Mouse (Mus musculus) hindbrain, embryonic 15.5 days (tissue): Measurements from ENCODE around the gene Ttc28. TPM values are rescaled to one million over a fixed set of nuclear protein-coding genes. Genes with fewer than 3 reads are reported as not detected.
A peak's percentile ranks its signal among the peaks of the same experiment; 100 is the strongest.

Experiments used
- ATAC-seq: fragments of 200-750 bp; cut with Nextera tagmentation; 2 replicates; pipeline ENCODE4 v1.8.0; 2017; ENCODE audit warnings: low read depth, moderate number of reproducible peaks, moderate TSS enrichment; ENCODE audit not compliant: low FRiP score
- H3K27ac ChIP-seq: fragments of 300-500 bp; sonication (generic); replicated peaks from 2 replicates; pipeline ENCODE4 v1.5.1; 2015; ENCODE audit warnings: mild to moderate bottlenecking, inconsistent platforms
- H3K27me3 ChIP-seq: fragments of 300-500 bp; sonication (generic); 2 replicates; pipeline ENCODE4 v1.6.1; 2015; ENCODE audit warnings: control low read depth, inconsistent platforms
- H3K36me3 ChIP-seq: fragments of 300-500 bp; sonication (generic); 2 replicates; pipeline ENCODE4 v1.6.1; 2015; ENCODE audit warnings: control low read depth, inconsistent platforms
- H3K4me1 ChIP-seq: fragments of 300-500 bp; sonication (generic); replicated peaks from 2 replicates; pipeline ENCODE4 v1.6.1; 2015; ENCODE audit warnings: control low read depth, inconsistent platforms
- H3K4me2 ChIP-seq: fragments of 300-500 bp; sonication (generic); 2 replicates; pipeline ENCODE4 v1.6.1; 2015; ENCODE audit warnings: moderate library complexity, mild to moderate bottlenecking, inconsistent platforms
- H3K4me3 ChIP-seq: fragments of 300-500 bp; sonication (generic); 2 replicates; pipeline ENCODE4 v1.5.1; 2015; ENCODE audit warnings: mild to moderate bottlenecking, inconsistent platforms
- H3K9ac ChIP-seq: fragments of 300-500 bp; sonication (generic); 2 replicates; pipeline ENCODE4 v1.6.1; 2015; ENCODE audit warnings: inconsistent platforms
- H3K9me3 ChIP-seq: fragments of 300-500 bp; sonication (generic); 2 replicates; pipeline ENCODE4 v1.6.1; 2016; ENCODE audit warnings: control low read depth, inconsistent platforms
- WGBS: fragments of 180-500 bp; shearing (Covaris S2); methylation state at CpG from one replicate; pipeline ENCODE4 v1.1.7; 2015; 5-methylcytosine and 5-hydroxymethylcytosine counted together
- polyA plus RNA-seq: library from polyadenylated mRNA; unstranded; fragments of >200 nt; fragmentation: Nextera tagmentation; extraction: Ambion mirVana; gene quantifications from 2 replicates; pipeline ENCODE4 v1.2.1, GENCODE M21; 2015

Ttc28 gene
- polyA plus RNA-seq, 1 experiment from 2014 or later: 20.5 TPM

DNA sequence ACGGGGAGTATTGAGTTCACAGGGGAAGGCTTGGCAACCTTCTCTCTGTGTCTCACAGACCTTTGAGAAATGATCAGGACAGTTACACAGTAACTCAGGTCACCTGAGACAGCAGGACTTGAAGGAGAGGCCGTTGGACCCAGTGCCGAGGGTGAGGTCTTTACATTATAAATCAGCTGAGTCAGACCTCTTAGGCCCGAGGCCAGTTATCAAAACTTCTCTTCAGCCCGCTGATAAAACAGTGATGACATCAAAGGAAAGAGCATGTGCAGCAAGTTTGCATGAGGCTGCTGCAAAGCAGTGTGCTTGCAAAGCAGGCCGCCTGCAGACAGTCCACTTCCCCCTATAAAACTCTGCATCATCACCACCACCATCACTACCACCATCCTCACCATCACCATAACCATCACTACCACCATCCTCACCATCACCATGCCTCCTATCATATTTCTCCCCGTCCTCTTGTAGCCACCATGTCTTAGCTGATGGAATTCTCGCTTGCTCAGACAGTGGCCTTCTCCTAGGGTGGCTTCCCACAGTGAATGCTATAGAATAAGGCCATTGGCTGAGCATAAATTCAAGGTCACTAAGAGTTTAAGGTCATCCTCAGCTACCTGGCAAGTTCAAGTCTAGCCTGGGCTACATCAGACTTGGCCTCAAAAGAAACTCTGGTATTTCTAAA is 234.2 kb downstream of the Ttc28 start:
- no peak overlapping the region for H3K4me2 ChIP-seq
- H3K4me1 ChIP-seq: peaks cover 24% of the 10 kb centered on the region
- no peaks in the 10 kb centered on the region for H3K9me3 ChIP-seq
- H3K36me3 ChIP-seq: no peaks in the 10 kb centered on the region
- H3K27ac ChIP-seq: no peak overlapping the region
- no peaks in the 10 kb centered on the region for H3K27me3 ChIP-seq
- no peak for ATAC-seq
- no peak overlapping the region for H3K9ac ChIP-seq
- 84% methylated on average over 8 of the region's 8 CpGs for WGBS
- no peak overlapping the region for H3K4me3 ChIP-seq

DNA sequence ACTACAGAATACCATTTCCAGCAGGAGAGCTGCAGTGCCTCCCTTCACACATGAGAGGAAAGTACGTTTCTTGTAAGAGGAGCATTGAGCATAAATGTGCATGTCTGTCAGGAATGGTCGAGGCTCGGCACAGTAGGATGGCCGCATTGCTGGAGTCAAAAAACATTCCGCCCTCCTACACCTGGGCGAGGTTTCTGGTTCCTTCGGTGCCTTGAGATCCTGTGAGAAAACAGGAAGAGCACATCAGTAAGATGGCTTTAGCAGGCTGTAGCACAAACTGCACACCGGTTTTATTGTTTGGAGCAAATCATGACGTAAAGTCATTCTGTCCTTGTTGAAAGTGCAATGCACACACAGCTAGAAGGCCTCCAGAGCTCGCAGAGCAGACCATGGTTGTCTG is 235.0 kb downstream of the Ttc28 start:
- WGBS: 82% methylated on average over 10 of the region's 10 CpGs
- Histone ChIP-seq H3K4me2 (no peak overlapping the region), H3K4me1 (peaks cover 24% of the 10 kb centered on the region), H3K9me3 (no peaks in the 10 kb centered on the region), H3K4me3 (no peak overlapping the region), H3K36me3 (no peaks in the 10 kb centered on the region), H3K9ac (no peak overlapping the region), H3K27ac (no peak overlapping the region), H3K27me3 (no peaks in the 10 kb centered on the region)
- no peak for ATAC-seq

DNA sequence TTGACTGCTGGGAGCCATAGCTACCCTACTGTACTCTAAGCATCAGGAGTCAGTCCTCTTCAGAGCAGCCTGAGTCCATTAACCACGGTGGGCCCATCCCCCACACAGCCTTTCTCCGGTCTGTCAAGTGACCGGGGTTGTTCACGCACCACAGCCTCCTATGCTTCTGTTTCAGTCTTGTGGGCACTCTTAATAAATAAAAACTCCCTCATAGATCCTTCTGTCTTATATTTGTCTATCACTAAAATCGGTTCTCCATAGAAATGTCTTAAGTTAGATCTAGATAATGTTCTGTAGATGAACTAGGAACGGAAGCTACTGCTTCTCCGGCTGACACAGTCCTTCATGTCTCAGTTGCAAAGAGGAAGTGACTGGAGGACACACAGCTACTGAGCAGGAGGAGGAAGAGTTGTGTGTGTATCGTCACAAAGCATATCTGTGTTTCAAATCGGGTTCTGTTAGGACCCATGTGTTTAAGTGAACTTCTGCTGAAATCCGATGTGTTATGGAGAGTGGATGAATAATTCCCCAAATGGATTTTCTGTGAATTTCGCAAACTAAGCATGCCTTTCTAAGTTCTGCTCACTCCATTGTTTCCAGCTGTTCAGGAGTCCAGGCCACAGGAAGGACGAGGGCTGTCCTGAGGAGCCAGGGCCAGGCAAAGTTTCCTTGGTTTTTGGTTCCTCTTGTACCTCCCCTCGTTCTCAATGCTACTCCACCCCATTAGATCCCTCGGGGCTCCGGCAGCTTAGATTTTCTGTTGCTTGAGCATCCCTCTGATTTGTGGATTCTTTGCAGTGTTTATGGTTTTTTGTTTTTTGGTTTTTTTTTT is 236.1 kb downstream of the Ttc28 start:
- Histone ChIP-seq H3K9me3 (no peaks in the 10 kb centered on the region), H3K27me3 (no peaks in the 10 kb centered on the region), H3K4me3 (no peak overlapping the region), H3K9ac (no peak overlapping the region), H3K36me3 (no peaks in the 10 kb centered on the region), H3K27ac (no peak overlapping the region; the same call in 1 of the 2 replicates), H3K4me1 (peaks cover 35% of the 10 kb centered on the region), H3K4me2 (no peak overlapping the region)
- ATAC-seq: no peak
- 58% methylated on average over 15 of the region's 15 CpGs for WGBS

DNA sequence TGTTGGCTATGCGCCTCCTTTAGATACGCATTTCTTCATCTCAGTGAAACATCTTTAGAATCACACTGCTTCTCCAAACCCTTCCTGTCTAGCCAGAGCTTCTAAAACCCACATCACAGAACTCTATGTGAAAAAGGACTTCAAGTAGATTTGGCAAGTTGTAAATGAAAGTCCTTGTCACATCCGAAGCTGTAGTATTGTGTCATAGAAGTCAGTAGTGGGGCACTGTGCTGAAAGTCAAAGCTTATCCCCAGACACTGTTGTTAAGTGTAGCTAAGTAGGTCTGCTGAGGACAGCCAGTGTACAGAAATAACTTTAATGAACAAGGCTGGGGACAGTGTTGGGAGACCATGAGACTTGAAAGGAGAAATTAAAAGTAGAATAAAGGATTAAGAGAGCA is 240.2 kb downstream of the Ttc28 start:
- no peaks in the 10 kb centered on the region for H3K9me3 ChIP-seq
- no peak for ATAC-seq
- H3K27me3 ChIP-seq: no peaks in the 10 kb centered on the region
- no peak overlapping the region for H3K4me2 ChIP-seq
- peak overlapping the region; percentile 12; the same call in 1 of the 2 replicates for H3K27ac ChIP-seq
- no peak overlapping the region for H3K9ac ChIP-seq
- WGBS: 70% methylated on average over 3 of the region's 3 CpGs
- no peak overlapping the region for H3K4me3 ChIP-seq
- no peaks in the 10 kb centered on the region for H3K36me3 ChIP-seq
- H3K4me1 ChIP-seq: peaks cover 57% of the 10 kb centered on the region

DNA sequence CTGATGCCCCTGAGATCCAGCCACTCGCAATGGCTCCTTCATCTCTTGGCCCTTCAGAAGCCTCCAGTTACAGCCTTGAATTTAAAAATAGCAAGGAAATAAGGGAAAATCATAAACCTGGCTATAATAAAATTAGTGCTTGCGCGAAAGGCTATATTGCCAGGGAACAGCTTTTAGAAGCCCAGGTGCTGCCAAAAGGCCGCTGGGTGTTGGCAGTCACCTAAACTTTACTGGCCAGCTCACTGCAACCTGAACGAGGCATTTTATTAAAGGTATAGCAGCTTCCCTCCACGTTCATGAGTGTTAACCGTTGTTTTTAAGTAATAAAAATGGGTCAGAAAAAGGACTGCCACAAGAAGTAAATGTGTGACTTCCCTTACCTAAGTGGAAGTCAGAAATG is 240.7 kb downstream of the Ttc28 start:
- 65% methylated on average over 7 of the region's 7 CpGs for WGBS
- H3K4me1 ChIP-seq: peaks cover 54% of the 10 kb centered on the region
- no peak overlapping the region for H3K4me3 ChIP-seq
- H3K27ac ChIP-seq: peak overlapping the region; percentile 12; the same call in 1 of the 2 replicates
- H3K9ac ChIP-seq: no peak overlapping the region
- no peaks in the 10 kb centered on the region for H3K9me3 ChIP-seq
- no peak overlapping the region for H3K4me2 ChIP-seq
- ATAC-seq: no peak
- no peaks in the 10 kb centered on the region for H3K36me3 ChIP-seq
- no peaks in the 10 kb centered on the region for H3K27me3 ChIP-seq

DNA sequence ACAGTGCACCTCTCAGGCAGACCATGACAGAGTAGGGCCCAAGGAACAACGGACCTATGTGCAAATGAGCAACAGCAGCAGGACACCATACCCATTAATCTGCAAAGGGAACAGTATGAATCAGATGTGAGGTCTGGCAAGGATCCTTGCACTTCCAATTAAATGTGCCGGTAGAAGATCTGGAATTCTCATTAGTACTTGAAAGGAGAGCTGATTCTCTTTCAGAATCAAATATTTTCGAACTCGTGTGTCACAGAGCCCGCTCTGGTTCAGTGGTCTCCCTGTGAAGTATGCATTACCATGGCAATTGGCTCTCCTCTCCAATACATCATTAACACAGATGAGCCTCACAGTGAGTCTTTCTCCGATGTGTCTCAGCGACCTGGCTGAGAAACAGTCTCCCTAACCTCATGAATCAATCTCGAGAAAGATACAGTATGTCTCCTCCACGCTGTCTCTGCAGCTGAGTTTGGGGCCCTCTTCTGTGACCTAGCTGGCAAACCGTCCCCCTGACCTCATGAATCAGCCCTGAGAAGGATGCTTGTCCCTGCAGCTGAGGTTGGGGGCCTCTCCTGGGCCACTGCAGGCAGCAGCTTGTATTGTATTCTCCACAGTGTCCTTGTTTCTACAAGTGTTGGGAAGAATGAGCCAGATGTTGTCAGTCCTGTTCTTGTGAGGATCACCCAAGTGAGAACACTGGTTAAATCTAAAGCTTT is 241.3 kb downstream of the Ttc28 start:
- Histone ChIP-seq H3K27me3 (no peaks in the 10 kb centered on the region), H3K4me1 (peaks cover 52% of the 10 kb centered on the region), H3K27ac (peak overlapping the region; percentile 12), H3K36me3 (no peaks in the 10 kb centered on the region), H3K4me3 (no peak overlapping the region), H3K9ac (no peak overlapping the region), H3K9me3 (no peaks in the 10 kb centered on the region), H3K4me2 (no peak overlapping the region)
- peak; percentile 63; the same call in 1 of the 2 replicates for ATAC-seq
- WGBS: 27% methylated on average over 10 of the region's 10 CpGs

DNA sequence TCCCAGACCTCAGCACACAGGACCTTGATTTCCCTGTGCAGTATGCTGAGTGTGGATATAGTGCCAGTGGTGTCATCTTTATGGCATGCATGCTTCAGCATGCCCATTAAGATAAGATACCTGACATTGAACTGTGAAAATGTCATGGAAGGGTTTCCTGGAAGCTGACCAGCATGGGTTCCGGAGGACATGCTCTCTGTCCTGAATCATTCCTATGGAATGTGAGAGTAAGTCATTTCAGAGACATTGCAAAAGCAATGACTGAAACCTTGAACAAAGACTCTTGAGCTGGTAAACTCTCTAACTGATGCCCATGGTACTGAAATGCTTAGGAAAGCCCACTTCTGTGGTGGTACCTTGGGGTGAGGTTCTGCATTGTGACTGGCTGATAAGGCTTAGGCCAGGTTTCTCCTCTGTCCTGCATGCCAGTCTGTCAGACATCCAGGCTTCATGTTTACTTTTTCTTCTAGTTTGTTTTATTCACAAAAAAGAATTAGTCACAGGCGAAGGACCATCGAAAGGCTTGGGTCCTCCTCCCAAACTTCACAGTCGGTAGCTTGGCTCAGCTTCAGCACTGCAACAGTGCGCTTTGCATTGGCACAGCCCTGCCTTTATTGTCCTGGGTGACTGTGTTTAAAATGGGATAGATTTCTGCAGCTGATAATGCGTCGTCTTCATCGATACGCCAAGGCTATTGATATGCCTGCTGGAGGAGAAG is 242.9 kb downstream of the Ttc28 start:
- Histone ChIP-seq H3K27ac (peak overlapping the region; percentile 76), H3K4me1 (peaks cover 52% of the 10 kb centered on the region)
- WGBS: 39% methylated on average over 9 of the region's 9 CpGs

DNA sequence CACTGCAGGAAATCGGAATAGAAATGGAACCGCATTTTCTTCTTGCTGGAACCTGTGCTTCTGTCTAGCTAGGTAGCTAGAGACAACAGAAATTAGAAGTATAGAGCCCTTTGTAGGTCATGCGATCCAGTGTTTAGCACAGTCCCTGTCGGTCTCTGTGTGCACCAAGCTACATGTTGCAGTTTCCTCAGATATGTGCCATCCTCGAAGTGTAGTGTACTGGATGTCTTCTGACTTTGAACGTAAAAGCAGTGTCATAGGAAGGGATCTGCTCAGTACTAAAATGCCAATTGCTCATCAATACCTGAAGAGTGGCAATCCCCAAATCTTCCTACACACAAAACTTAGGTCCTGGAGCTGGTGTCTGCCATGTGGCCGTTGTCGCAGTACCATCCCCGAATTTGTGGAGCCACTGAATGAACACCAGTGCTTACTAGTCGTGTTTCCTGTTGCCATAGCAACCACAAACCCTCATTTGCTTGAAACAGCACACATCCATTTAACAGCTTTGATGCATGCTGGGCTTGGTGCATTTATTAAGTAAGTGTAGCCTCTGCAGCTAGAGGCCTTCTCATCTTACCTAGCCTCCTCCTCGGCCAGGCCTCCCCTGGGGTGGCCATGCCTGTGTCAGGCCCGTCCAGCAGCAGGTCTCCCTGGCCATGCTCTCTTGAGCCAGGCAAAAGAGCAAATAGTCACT is 243.6 kb downstream of the Ttc28 start:
- Histone ChIP-seq H3K4me2 (peak overlapping the region; percentile 21; the same call in 1 of the 2 replicates), H3K9me3 (no peaks in the 10 kb centered on the region), H3K36me3 (no peaks in the 10 kb centered on the region), H3K27ac (peak overlapping the region; percentile 76), H3K27me3 (no peaks in the 10 kb centered on the region), H3K9ac (no peak overlapping the region), H3K4me1 (peaks cover 49% of the 10 kb centered on the region), H3K4me3 (no peak overlapping the region)
- WGBS: 39% methylated on average over 12 of the region's 12 CpGs
- peak; percentile 65 for ATAC-seq

More for the DNA sequence above, 242.9 kb downstream of the Ttc28 start:
- no peak overlapping the region for H3K9ac ChIP-seq
- no peaks in the 10 kb centered on the region for H3K27me3 ChIP-seq
- no peaks in the 10 kb centered on the region for H3K9me3 ChIP-seq
- ATAC-seq: no peak
- H3K4me3 ChIP-seq: no peak overlapping the region
- H3K36me3 ChIP-seq: no peaks in the 10 kb centered on the region
- no peak overlapping the region for H3K4me2 ChIP-seq

DNA sequence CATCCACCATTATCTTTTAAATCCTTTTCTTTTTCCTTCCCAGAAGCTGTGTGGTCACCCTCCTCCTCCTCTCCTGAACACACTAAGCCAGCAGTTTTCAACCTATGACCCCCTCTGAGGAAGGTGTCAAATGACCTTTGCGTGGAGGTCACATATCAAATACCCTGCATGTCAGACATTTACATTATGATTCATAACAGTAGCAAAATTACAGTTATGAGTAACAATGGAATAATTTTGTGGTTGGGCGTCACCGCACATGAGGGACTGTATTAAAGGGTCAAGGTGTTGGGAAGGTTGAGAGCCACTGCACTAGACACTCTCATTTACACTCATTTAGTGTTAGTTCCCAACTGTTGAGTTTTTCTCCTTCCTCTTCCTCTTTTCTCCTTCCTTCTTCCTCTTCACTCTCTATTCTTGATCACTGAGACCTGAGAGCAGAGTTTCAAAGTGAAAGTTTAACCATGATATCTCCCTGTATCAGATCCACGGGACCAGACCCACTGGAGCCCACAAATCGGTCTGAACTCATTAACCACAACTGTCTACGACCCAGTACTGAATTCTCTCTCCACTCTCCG is 245.1 kb downstream of the Ttc28 start:
- Histone ChIP-seq H3K36me3 (no peaks in the 10 kb centered on the region), H3K4me2 (no peak overlapping the region), H3K4me3 (no peak overlapping the region), H3K9me3 (no peaks in the 10 kb centered on the region), H3K27ac (no peak overlapping the region), H3K27me3 (no peaks in the 10 kb centered on the region), H3K9ac (no peak overlapping the region), H3K4me1 (peaks cover 52% of the 10 kb centered on the region)
- ATAC-seq: no peak
- 92% methylated on average over 7 of the region's 7 CpGs for WGBS

DNA sequence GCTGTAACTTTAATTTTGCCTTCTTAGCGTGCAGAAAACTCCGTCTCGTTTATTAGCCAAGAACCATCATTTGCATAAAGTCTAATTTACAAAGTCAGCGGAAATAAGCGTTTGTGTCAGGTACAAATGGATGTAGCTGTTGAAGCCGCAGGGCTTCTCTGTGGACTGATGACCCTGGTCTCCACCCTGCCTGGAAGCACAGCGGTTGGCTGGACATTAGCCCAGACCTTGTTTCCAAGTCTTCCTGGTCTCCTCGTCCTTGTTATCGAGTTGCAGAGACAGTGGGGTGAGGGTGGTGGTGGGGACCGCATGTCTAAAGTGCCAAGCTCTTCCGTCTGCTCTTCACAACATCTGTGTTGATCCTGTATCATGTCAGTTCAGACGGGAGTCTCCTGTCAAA is 246.1 kb downstream of the Ttc28 start:
- Histone ChIP-seq H3K27me3 (no peaks in the 10 kb centered on the region), H3K9me3 (no peaks in the 10 kb centered on the region), H3K4me3 (no peak overlapping the region), H3K4me2 (no peak overlapping the region), H3K27ac (no peak overlapping the region), H3K36me3 (no peaks in the 10 kb centered on the region), H3K9ac (no peak overlapping the region), H3K4me1 (peaks cover 41% of the 10 kb centered on the region)
- ATAC-seq: no peak
- 59% methylated on average over 12 of the region's 12 CpGs for WGBS

DNA sequence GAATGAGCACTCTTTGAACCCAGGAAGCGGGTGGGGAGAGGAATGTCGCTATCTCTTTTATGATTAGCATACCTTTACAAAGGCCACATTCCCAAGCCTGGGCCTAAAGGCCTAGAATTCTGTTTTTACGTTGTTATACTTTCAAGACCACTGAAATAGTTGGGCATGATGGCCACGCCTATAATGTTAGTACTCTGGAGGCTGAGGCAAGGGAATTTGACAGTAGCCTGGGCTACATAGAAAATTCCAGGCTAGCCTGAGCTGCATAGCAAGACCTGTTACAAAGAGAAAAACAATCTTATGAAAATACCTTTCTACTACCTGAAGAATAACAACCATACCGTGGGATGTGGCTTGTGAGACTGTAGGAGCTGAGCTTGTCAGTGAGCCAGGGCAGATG is 248.2 kb downstream of the Ttc28 start:
- H3K36me3 ChIP-seq: no peaks in the 10 kb centered on the region
- H3K4me3 ChIP-seq: no peak overlapping the region
- 79% methylated on average over 5 of the region's 5 CpGs for WGBS
- no peak overlapping the region for H3K4me2 ChIP-seq
- H3K27ac ChIP-seq: no peak overlapping the region
- no peak for ATAC-seq
- no peak overlapping the region for H3K9ac ChIP-seq
- no peaks in the 10 kb centered on the region for H3K9me3 ChIP-seq
- H3K27me3 ChIP-seq: no peaks in the 10 kb centered on the region
- peaks cover 29% of the 10 kb centered on the region for H3K4me1 ChIP-seq
